Mouse (Mus musculus): ENCODE measurements around the gene Inip.

DNA sequence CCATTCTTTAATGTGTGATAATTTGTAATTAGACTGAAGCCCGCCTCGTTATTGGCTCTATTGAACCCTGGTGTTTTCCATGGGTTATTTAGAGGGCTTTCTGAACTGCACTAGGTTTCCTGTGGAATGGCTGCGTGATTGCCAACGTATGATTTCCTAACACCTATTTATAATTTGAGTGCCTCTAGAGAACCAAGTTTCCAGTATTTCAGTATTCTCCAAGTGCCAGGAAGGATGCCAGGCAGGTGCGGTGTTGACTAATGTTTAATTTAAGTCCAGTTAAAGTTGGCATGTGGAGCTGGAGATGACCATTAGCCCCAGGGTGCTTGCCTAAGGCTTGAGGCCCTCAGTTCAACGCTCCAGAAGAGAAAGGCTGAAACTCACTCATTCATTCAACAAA, 14.3 kb downstream of the Inip start:
- no peak for TF ChIP-seq CTCF (IDR thresholded peaks at IDR 0.05; ENCODE audit: borderline replicate concordance, insufficient read depth, low read length)
- no peak for TF ChIP-seq POLR2A (IDR thresholded peaks at IDR 0.05; ENCODE audit: low read depth, low read length)

Measured in embryonic fibroblast, embryonic 13.5 days (primary cell).